Mouse (Mus musculus) intestine, embryonic 15.5 days (tissue): ENCODE measurements around the gene Lmf1. TPM values are rescaled to one million over a fixed set of nuclear protein-coding genes. Genes with fewer than 3 reads are reported as not detected.

Experiments used
- ATAC-seq: fragments of 200-750 bp; cut with Nextera tagmentation; 2 replicates; pipeline ENCODE4 v1.8.0; 2017; ENCODE audit warnings: moderate TSS enrichment, moderate library complexity
- H3K27ac ChIP-seq: fragments of 300-500 bp; sonication (generic); 2 replicates; pipeline ENCODE4 v1.5.1; 2015; ENCODE audit warnings: mild to moderate bottlenecking, inconsistent platforms
- H3K27me3 ChIP-seq: fragments of 300-500 bp; sonication (generic); replicated peaks from 2 replicates; pipeline ENCODE4 v1.6.1; 2015; ENCODE audit warnings: inconsistent platforms
- H3K36me3 ChIP-seq: fragments of 300-500 bp; sonication (generic); 2 replicates; pipeline ENCODE4 v1.6.1; 2015; ENCODE audit warnings: inconsistent platforms
- H3K4me1 ChIP-seq: fragments of 300-500 bp; sonication (generic); replicated peaks from 2 replicates; pipeline ENCODE4 v1.6.1; 2015; ENCODE audit warnings: inconsistent platforms
- H3K4me2 ChIP-seq: fragments of 300-500 bp; sonication (generic); replicated peaks from 2 replicates; pipeline ENCODE4 v1.6.1; 2015; ENCODE audit warnings: mild to moderate bottlenecking, inconsistent platforms
- H3K4me3 ChIP-seq: fragments of 300-500 bp; sonication (generic); replicated peaks from 2 replicates; pipeline ENCODE4 v1.5.1; 2015; ENCODE audit warnings: inconsistent platforms
- H3K9ac ChIP-seq: fragments of 300-500 bp; sonication (generic); 2 replicates; pipeline ENCODE4 v1.6.1; 2015; ENCODE audit warnings: inconsistent platforms
- H3K9me3 ChIP-seq: fragments of 300-500 bp; sonication (generic); 2 replicates; pipeline ENCODE4 v1.6.1; 2016; ENCODE audit warnings: inconsistent platforms
- WGBS: fragments of 180-500 bp; shearing (Covaris S2); methylation state at CpG from one replicate; pipeline ENCODE4 v1.1.7; 2015; 5-methylcytosine and 5-hydroxymethylcytosine counted together
- polyA plus RNA-seq: library from polyadenylated mRNA; unstranded; fragments of >200 nt; fragmentation: Nextera tagmentation; extraction: Ambion mirVana; gene quantifications from 2 replicates; pipeline ENCODE4 v1.2.1, GENCODE M21; 2015

Lmf1 gene
- 33.0 and 35.9 TPM in 2 replicates for polyA plus RNA-seq

DNA sequence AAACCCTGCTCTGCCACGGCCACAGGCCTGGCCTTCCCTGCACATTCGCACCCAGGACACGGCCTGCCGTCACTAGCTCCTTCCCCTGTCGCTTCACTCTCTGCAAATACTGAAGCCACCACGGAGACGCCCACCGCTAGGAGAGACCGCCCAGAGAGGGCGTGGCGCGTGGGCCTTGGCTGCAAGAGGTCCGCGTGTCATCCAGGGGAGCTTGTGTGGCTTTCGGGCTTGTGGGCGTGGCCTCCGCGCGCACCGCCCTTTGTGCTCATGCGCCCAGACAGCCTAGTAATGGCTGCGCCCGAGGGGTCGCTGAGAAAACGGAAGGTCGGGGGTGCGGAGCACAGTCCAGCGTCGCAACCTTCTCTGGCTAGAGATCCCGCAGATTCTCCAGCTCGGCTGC, at the start of gene Lmf1:
Gene Lmf1 (plus strand): TSS at position 166 of the 400 bp plus-strand sequence.
- Histone ChIP-seq H3K4me2 (peak within 1 kb of the TSS; percentile 87), H3K4me1 (peaks cover 9% of the 10 kb centered on the region), H3K9ac (peak within 1 kb of the TSS; percentile 65), H3K4me3 (peak within 1 kb of the TSS; percentile 57), H3K27ac (peak within 1 kb of the TSS; percentile 78), H3K27me3 (no peaks in the 10 kb centered on the region), H3K36me3 (no peaks in the 10 kb centered on the region), H3K9me3 (no peaks in the 10 kb centered on the region)
- WGBS = under 1% methylated on average over 31 of the region's 31 CpGs
- ATAC-seq = peak; percentile 99

DNA sequence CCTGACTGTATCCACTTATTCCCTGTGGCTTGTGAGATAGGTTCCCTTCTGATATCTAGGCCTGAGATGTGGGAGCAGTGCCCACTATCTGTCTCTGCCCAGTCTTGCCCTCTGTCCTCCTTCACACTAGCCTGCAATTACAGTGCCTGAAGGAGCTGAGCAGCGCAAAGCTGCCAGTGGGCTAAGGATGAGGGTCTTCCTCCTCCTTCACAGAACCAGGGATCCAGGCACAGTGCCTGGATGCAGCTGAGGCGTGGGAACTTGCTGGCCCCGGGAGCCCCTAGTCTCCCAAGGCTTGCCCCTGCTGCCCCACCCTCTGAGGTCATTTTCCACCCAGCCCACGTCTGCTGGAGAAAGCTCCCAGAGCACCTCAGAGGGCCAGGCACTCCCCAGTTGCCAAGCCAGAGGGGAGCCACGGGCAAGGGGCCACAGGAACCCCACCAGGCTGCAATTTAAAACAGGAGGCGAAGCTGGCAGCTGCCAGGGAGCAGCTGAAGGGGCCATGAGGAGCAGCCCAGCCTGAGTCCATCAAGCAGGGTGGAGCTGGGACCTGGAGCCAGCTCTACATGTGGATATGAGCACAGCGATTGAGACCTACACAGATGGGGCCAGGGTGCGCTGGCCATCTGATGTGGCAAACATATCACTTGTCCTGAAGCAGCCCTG, 48.4 kb upstream of the Lmf1 start:
- no peak for ATAC-seq
- H3K9me3 ChIP-seq = no peaks in the 10 kb centered on the region
- H3K4me3 ChIP-seq = no peak overlapping the region
- H3K27ac ChIP-seq = no peak overlapping the region
- H3K36me3 ChIP-seq = no peaks in the 10 kb centered on the region
- 57% methylated on average over 8 of the region's 8 CpGs for WGBS
- H3K4me2 ChIP-seq = no peak overlapping the region
- no peaks in the 10 kb centered on the region for H3K27me3 ChIP-seq
- no peaks in the 10 kb centered on the region; the same call in 1 of the 2 replicates for H3K4me1 ChIP-seq
- no peak overlapping the region for H3K9ac ChIP-seq

DNA sequence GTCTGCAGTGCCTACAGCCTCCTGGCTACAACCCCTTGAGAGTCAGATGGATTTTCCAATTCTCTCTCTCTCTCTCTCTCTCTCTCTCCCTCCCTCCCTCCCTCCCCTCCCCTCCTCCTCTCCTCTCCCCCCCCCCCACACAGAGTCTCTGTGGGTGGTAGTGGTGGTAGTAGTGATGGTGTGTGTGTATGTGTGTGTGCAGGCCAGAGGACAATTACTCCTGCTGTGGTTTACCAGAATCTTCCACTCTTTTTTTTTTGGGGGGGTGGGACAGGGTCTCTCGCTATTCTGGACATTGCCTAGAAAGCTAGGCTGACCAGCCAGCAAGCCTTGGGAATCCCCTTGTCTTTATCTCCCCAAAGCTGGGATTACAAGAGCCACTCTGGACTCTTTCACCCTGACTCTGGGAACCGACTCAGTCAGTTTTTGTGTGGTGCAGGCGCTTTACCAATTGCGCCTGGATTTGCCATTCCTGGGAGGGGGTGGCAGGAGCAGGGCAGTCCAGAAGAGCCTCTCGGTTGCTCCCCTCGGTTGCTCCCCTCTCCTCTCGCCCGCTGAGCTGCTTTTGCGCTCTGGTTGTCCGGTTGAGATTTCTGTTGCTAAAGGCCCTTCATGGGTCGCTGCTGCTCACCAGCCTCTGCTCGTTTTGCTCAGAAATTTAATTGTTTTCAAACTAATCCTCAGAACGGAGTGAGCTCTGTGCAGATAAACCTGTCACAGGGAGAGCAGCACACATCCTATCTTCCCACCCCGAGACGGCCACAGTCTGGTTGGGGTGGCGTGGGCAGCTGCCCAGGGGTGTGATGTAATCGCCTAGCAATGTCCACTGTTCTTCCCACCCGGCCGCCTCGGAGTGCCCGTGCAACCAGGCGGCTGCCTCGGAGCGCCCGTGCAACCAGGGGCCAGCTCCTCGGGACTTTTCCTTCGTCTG, 39.7 kb upstream of the Lmf1 start:
- Histone ChIP-seq H3K9ac (no peak overlapping the region), H3K9me3 (no peaks in the 10 kb centered on the region), H3K4me3 (no peak overlapping the region), H3K36me3 (no peaks in the 10 kb centered on the region), H3K27me3 (no peaks in the 10 kb centered on the region), H3K4me1 (peaks cover 7% of the 10 kb centered on the region), H3K27ac (no peak overlapping the region), H3K4me2 (no peak overlapping the region)
- WGBS = 32% methylated on average over 27 of the region's 27 CpGs
- no peak for ATAC-seq

DNA sequence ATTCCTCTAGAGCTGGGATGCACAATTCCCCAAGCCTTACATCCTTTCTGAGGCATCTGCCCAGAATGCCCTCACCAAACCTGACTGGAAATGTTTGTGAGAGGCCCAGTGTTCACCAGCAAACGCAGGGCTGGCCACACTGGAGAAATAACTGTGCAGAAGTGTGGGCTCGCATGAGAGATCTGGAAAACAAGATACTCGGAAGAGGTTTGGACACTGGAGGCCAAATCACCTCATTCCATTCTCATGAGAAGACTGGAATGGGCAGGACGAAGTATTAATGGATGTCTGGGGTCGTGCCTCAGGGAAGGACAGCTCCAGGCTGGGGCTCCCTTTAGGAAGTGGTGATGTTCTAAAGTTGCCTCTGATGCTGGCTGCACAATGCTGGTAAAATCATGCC, 38.2 kb upstream of the Lmf1 start:
- no peak for ATAC-seq
- no peak overlapping the region for H3K4me3 ChIP-seq
- H3K27ac ChIP-seq = no peak overlapping the region
- peaks cover 7% of the 10 kb centered on the region for H3K4me1 ChIP-seq
- no peaks in the 10 kb centered on the region for H3K27me3 ChIP-seq
- no peaks in the 10 kb centered on the region for H3K36me3 ChIP-seq
- H3K9ac ChIP-seq = no peak overlapping the region
- no peaks in the 10 kb centered on the region for H3K9me3 ChIP-seq
- H3K4me2 ChIP-seq = no peak overlapping the region
- 71% methylated on average over 5 of the region's 5 CpGs for WGBS

DNA sequence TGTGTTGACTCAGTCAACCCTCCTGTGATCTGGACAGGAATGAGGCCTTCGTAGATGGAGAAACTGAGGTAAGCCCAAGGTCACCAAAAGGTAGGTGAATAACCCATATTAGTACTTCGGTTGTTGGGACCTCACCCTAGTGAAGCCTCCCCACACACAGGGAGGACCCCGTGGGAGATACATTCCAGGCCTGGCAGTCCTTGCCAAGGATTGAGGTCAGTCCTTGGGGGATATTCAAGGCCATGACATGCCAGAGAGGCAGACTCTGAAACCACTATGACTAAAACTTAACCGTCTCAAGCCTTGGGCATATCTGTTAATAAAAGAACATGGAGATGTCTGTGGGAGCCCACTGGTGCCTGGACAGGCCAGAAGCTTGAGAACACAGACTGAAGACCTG, 37.1 kb upstream of the Lmf1 start:
- H3K4me1 ChIP-seq = peaks cover 7% of the 10 kb centered on the region
- WGBS = 83% methylated on average over 4 of the region's 4 CpGs
- no peak for ATAC-seq

DNA sequence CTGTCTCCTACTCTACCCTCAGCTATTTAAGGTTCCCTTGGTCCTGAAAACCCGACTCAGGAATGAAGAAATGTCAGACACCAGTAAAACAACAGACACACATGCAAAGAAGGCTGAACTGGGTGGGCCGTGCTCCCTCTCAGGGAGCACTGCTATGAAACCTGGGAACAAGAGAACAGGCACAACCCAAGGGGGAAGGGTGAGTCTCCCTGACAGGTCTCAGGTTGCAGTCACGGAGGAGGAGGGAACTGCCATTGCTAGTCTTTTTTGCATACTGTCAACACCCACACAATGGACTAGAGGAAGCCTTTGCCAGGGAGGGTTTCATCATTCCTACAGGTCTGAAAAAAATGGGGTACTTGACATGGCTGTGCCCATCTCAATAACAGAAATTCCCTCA, 31.9 kb upstream of the Lmf1 start:
- no peak overlapping the region for H3K4me3 ChIP-seq
- H3K27ac ChIP-seq = no peak overlapping the region
- no peaks in the 10 kb centered on the region for H3K27me3 ChIP-seq
- no peak for ATAC-seq
- H3K36me3 ChIP-seq = no peaks in the 10 kb centered on the region
- no peak overlapping the region for H3K9ac ChIP-seq
- no peaks in the 10 kb centered on the region for H3K4me1 ChIP-seq
- no peaks in the 10 kb centered on the region for H3K9me3 ChIP-seq
- H3K4me2 ChIP-seq = no peak overlapping the region
- 46% methylated on average over 3 of the region's 3 CpGs for WGBS

More for the DNA sequence above, 37.1 kb upstream of the Lmf1 start:
- Histone ChIP-seq H3K4me3 (no peak overlapping the region), H3K4me2 (no peak overlapping the region), H3K9me3 (no peaks in the 10 kb centered on the region), H3K9ac (no peak overlapping the region), H3K27ac (no peak overlapping the region), H3K36me3 (no peaks in the 10 kb centered on the region), H3K27me3 (no peaks in the 10 kb centered on the region)

DNA sequence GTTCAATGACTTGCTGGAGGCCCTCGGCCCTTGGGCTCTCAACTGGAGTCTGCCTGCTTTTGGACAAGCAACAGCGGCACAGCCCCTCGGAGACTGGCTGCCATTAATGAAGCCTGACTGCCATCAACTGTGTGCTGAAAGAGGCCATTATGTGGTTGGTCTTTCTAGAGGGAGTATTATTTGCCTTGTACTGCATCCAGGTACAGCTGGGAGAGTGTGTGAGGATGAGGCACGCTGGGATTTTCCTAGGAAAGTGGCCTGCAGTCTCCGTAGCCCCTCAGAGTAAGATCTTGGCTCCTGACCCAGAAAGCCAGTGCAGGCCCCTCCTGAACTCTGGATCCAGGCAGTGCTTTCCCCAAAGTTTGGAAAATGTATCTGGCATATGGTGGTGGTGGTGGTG, 28.9 kb upstream of the Lmf1 start:
- Histone ChIP-seq H3K9ac (no peak overlapping the region), H3K4me3 (no peak overlapping the region), H3K4me2 (no peak overlapping the region), H3K9me3 (no peaks in the 10 kb centered on the region), H3K4me1 (no peaks in the 10 kb centered on the region), H3K27ac (no peak overlapping the region), H3K27me3 (no peaks in the 10 kb centered on the region), H3K36me3 (no peaks in the 10 kb centered on the region)
- no peak for ATAC-seq
- WGBS = 90% methylated on average over 5 of the region's 5 CpGs

DNA sequence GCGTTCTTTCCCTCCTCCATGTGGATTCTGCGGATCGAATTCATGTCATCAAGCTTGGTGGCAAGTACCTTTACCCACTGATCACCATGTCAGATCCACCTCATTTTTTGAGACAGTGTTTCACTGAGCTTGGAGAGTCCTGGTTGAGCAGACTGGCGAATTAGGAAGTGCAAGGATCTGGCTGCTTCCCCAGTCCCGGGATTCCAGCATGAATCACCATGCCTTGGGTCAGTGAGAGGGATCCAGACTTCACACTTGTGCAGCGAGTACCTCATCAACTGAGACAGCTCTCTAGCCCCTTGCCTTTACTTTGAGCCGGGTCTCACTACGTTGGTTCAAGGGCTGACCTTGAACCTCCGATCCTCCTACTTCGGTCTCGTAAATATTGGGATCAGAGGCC, 27.6 kb upstream of the Lmf1 start:
- H3K27ac ChIP-seq = no peak overlapping the region
- no peaks in the 10 kb centered on the region for H3K9me3 ChIP-seq
- WGBS = 82% methylated on average over 11 of the region's 11 CpGs
- peaks cover 6% of the 10 kb centered on the region for H3K4me1 ChIP-seq
- H3K9ac ChIP-seq = no peak overlapping the region
- H3K4me3 ChIP-seq = no peak overlapping the region
- no peak overlapping the region for H3K4me2 ChIP-seq
- no peaks in the 10 kb centered on the region for H3K36me3 ChIP-seq
- ATAC-seq = no peak
- H3K27me3 ChIP-seq = peaks cover 4% of the 10 kb centered on the region

DNA sequence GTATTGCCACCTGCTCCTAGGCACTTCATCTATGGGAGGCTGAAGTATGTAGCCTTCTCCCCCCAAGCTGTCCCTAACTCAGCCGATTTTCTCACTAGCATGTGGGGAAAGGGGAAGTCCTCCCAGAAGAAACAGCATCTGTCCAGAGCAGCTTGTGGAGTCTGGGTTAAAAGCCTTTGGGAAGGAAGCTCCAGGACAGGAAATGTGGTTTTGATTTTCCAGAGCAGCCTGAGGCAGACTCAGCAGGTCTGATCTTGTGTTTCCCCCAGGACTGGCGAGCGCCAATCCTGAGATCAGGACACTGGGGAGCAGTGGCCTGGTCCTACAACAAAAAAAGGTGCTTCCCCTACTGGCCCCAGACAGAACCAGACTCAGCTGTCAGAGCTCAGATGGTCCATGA, 23.7 kb upstream of the Lmf1 start:
- ATAC-seq = no peak
- no peak overlapping the region for H3K27ac ChIP-seq
- 50% methylated on average over 3 of the region's 3 CpGs for WGBS

DNA sequence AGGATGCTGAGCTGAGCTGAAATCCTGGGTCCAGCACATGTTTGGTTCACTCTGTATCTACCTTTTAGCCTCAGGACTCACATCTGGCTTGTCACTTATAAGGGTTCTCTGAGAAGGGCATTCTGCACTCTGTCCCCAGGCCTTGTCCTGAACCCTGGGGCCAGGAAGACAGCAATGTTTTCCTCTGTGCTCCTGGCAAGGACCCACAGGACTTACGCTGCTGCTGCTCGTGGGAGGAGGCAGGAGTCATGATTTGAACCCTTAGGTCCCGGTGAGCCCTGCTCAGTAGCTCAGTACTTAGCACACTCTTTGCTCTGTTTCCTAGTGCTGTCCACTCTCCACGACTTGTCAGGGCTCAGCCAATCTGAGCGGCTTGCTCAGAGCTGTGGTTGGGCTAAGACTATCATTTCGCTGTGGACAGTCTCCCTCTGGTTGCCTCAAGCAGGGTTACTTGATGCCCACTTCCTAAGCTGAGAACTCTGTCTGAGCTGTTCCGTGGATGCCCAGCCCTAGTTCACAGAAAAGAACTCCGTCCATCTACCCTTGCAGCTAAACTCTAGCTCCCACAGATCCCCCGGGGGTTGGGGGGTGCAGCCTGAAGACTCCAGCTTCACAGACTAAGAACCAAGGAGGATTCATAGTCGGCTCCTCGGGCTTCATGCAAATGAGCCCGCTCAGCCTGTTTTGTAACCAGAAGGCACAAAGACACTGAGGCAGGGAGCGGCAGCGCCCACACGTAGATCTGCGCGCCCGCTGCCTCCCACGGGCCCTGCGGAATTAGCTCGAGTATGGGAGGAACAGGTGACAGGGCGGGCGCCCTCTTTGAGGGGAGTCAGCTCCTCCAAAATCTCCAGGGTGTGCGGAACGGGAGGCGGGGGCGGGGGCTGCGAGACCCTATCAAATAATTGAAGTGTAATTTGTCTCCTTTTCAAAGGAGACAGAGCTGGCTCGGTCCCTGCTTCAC, 22.9 kb upstream of the Lmf1 start:
- H3K27me3 ChIP-seq = peaks cover 11% of the 10 kb centered on the region
- no peaks in the 10 kb centered on the region for H3K36me3 ChIP-seq
- WGBS = 13% methylated on average over 29 of the region's 29 CpGs
- ATAC-seq = no peak
- no peak overlapping the region for H3K27ac ChIP-seq
- H3K4me2 ChIP-seq = peak overlapping the region; percentile 54
- H3K9ac ChIP-seq = no peak overlapping the region
- peaks cover 12% of the 10 kb centered on the region for H3K4me1 ChIP-seq
- H3K9me3 ChIP-seq = no peaks in the 10 kb centered on the region
- peak overlapping the region; percentile 15; the same call in 1 of the 2 replicates for H3K4me3 ChIP-seq

More for the DNA sequence above, 23.7 kb upstream of the Lmf1 start:
- H3K27me3 ChIP-seq = peaks cover 11% of the 10 kb centered on the region
- H3K9ac ChIP-seq = no peak overlapping the region
- H3K4me2 ChIP-seq = no peak overlapping the region
- H3K4me3 ChIP-seq = no peak overlapping the region
- H3K9me3 ChIP-seq = no peaks in the 10 kb centered on the region
- H3K36me3 ChIP-seq = no peaks in the 10 kb centered on the region
- H3K4me1 ChIP-seq = peaks cover 12% of the 10 kb centered on the region

DNA sequence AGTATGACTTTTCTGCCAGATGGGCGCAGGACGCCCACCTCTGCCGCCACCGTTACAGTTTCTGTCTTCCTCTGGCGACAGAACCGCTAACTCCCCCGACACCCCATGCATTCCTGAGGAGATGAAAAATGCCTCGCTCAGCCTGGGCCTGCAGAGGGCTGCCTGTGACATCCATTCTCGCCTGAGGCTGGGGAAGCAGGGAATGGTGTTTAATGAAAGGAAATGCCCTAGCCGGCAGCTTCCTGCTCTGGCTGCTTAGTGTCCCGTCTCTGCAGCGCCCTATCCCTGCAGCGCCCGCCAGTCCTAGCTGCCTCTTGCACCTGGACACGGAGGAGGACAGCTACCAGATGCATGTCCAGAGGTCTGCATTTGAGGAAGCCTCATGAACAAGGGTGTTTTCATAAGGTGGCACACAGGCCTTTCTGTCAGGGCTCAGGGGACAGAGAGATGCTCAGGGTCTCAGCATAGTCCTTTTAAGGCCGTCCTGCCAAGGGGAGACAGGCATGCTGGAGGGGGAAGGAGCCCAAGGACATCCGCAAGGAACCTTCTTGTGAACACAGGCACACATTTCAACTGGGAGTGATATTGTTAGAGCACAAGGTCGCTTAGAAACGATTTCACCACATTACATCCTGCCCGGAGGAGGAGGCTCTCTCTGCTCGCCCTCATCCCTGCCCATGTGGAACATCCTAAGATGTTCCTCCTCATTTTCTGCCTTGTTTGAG, 22.1 kb upstream of the Lmf1 start:
- H3K9ac ChIP-seq = no peak overlapping the region
- 11% methylated on average over 21 of the region's 21 CpGs for WGBS
- ATAC-seq = no peak
- H3K4me3 ChIP-seq = peak overlapping the region; percentile 15; the same call in 1 of the 2 replicates
- H3K4me2 ChIP-seq = peak overlapping the region; percentile 54
- H3K36me3 ChIP-seq = no peaks in the 10 kb centered on the region
- no peak overlapping the region for H3K27ac ChIP-seq
- H3K9me3 ChIP-seq = no peaks in the 10 kb centered on the region
- peaks cover 12% of the 10 kb centered on the region for H3K4me1 ChIP-seq
- H3K27me3 ChIP-seq = peaks cover 11% of the 10 kb centered on the region
